Mouse (Mus musculus) embryonic fibroblast, embryonic 13.5 days (primary cell): ENCODE data around the gene Slu7. TPM values are rescaled to one million over a fixed set of nuclear protein-coding genes. Genes with fewer than 3 reads are reported as not detected.
A peak's percentile ranks its signal among the peaks of the same experiment; 100 is the strongest.

Source experiments
- H3K27ac ChIP-seq: 2 replicates; pipeline ENCODE4 v1.5.1; 2012; ENCODE audit warnings: low read length, control low read depth, inconsistent platforms; ENCODE audit not compliant: insufficient read depth
- H3K4me1 ChIP-seq: 2 replicates; pipeline ENCODE4 v1.6.1; 2011; ENCODE audit warnings: low read length; ENCODE audit not compliant: control insufficient read depth, insufficient read depth
- H3K4me3 ChIP-seq: 2 replicates; pipeline ENCODE4 v1.5.1; 2011; ENCODE audit warnings: mild to moderate bottlenecking, control low read depth, low read length; ENCODE audit not compliant: insufficient read depth
- CTCF ChIP-seq: IDR thresholded peaks from 2 replicates; pipeline ENCODE4 v1.5.1; 2011; ENCODE audit warnings: mild to moderate bottlenecking, control low read depth, low read length, moderate library complexity, borderline replicate concordance; ENCODE audit not compliant: insufficient read depth
- POLR2A ChIP-seq: IDR thresholded peaks from 2 replicates; pipeline ENCODE4 v1.6.1; 2011; ENCODE audit warnings: low read depth, mild to moderate bottlenecking, control low read depth, low read length, moderate library complexity
- polyA plus RNA-seq: library from polyadenylated mRNA; stranded (reverse); fragments of >200 nt; gene quantifications from 2 replicates; pipeline ENCODE4 v1.2.4, GENCODE M21; 2011; ENCODE audit warnings: low read depth; ENCODE audit not compliant: missing spikeins, insufficient read length

Slu7 gene
- polyA plus RNA-seq, 1 experiment: 42.0 TPM

DNA sequence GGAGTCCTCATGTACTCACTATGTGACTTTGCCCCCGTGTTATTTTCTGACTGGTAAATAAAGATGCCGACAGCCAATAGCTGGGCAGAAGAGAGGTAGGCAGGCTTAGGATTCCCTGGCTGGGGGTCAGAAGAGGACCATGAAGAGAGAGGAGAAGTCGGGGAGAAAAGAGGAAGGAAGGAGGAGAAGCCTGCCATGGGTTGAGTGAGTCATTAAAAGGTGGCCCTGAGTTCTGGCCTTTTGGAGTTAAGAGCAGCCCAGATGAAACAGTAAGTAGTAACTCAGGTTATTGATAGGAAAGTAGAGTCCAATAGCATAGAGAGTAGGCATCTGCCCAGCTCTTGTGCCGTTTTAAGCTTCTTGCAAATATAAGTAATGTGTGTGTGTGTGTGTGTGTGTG is 17.8 kb downstream of the Slu7 start:
- H3K4me1 ChIP-seq: no peaks in the 10 kb centered on the region
- H3K4me3 ChIP-seq: no peak overlapping the region
- TF ChIP-seq CTCF: no peak
- no peak for TF ChIP-seq POLR2A
- H3K27ac ChIP-seq: no peak overlapping the region

DNA sequence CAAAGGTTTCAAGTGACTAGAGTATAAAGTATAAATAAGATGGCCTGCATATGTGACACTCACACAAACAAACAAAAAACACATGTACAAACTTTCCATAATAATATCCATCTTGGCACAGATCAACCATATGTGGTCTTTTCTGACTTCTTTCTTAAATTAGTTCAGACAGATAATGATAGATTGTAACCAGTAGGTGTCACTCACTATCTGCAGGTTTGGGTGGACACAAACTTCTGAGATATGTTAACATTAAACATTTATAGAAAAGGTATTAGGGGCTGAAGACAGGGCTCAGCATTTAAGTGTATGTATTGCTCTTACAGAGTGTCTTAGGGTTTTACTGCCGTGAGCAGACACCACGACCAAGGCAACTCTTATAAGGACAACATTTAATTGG is 18.7 kb downstream of the Slu7 start:
- Histone ChIP-seq H3K4me3 (no peak overlapping the region), H3K4me1 (no peaks in the 10 kb centered on the region), H3K27ac (no peak overlapping the region)
- TF ChIP-seq CTCF (no peak), POLR2A (no peak)

DNA sequence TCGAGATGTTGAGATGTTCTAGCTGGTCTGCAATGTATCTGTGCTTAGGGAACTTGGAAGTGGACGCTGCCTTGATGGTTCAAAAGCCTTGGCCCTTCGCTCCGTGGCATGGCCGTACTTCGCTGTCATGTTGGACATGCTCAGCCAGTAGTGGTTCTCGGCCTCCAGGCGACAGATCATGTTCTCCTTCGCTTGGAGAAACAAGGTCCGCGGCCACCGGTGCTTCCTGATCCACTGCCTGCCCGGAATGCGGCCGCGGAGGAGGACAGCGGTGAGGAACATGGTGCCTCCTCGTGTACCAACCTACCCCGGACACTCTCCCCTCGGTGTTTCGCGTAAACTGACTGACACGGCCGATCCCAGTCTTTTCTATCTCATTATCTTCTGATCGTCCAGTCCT is 29.7 kb downstream of the Slu7 start:
- Histone ChIP-seq H3K4me1 (no peaks in the 10 kb centered on the region), H3K4me3 (no peak overlapping the region), H3K27ac (no peak overlapping the region)
- TF ChIP-seq CTCF: no peak
- TF ChIP-seq POLR2A: no peak

DNA sequence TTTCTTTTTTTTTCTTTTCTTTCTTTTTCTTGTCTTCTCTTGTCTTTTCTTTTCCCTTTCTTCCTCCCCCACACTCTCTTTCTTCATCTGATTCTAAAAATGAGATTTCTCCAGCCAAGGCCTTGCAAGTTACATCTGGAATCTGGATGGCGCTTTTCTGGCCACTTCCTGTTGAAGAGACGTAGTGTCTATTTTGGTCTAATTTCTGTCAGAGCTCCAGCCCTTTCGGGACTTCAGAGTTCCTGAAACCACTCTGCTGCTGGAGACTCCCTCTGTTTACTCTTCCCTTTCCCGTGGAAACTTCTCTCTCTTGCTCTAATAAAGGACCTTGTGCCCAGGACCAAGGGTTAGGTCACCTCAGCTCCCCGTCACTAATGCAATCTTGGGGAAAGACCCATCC is 36.6 kb downstream of the Slu7 start:
- H3K27ac ChIP-seq: no peak overlapping the region
- H3K4me3 ChIP-seq: no peak overlapping the region
- no peak for TF ChIP-seq POLR2A
- no peak for TF ChIP-seq CTCF

DNA sequence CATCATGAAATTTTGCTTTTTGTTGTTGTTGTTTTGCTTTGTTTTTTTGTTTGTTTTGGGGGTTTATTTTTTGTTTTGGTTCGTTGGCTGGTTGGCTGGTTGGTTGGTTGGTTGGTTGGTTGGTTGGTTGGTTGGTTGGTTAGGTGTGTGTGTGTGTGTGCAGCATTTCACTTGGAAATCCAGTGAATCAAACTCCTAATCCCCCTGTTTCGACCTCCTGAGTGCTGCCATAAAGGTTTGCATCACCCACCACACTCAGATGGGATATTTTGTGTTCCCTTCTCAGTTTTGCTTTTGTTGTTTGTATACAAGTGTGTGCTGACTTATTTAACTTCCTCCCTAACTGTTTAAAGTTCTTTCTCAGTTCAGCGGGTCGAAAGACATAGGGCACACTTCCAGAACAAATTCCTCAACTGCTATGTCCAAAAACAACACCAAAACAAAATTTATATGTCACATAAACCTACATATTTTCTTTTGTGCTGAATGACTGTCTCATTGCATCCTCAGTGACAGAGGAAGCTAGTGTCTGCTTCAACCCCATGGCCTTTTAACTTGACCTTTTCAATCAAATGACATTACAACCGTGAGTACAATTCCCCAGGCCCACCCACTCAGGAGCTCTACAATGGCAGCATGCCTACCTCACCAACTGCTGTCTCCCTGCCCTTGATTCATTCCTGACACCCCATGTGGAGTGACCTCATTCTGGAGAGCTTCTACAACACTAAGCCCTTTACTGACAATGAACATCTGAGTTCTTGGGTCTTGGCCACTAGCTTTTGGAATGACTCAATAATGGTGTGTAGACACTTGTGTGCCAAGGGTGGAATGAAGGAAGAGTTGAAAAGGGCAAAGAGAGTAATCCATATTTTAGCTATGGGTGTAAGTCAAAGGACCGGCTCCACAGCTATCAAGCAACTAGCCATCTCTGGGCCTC is 37.6 kb downstream of the Slu7 start:
- H3K27ac ChIP-seq: no peak overlapping the region
- H3K4me3 ChIP-seq: no peak overlapping the region
- H3K4me1 ChIP-seq: peaks cover 7% of the 10 kb centered on the region
- TF ChIP-seq CTCF (no peak), POLR2A (no peak)

More for the DNA sequence above, 36.6 kb downstream of the Slu7 start:
- peaks cover 6% of the 10 kb centered on the region for H3K4me1 ChIP-seq

DNA sequence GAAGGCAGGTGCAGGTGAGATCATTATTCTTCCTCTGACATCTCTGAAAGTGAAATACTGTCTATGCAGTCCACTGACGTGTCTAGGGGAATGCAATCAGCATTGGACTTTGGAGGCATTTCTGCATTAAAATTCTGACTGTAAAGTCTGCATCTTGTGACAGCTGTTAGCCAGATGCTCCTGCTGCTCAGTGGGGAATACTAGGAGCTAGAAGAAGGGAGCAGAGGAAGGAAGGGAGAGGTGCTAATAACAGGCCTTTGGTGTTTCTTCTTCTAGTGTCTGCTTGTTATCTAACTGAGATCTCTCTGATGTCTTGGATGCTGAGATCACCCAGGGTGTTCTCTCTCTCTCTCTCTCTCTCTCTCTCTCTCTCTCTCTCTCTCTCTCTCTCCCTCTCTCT is 39.6 kb downstream of the Slu7 start:
- Histone ChIP-seq H3K27ac (no peak overlapping the region), H3K4me3 (no peak overlapping the region), H3K4me1 (peaks cover 7% of the 10 kb centered on the region)
- TF ChIP-seq POLR2A (no peak), CTCF (no peak)

DNA sequence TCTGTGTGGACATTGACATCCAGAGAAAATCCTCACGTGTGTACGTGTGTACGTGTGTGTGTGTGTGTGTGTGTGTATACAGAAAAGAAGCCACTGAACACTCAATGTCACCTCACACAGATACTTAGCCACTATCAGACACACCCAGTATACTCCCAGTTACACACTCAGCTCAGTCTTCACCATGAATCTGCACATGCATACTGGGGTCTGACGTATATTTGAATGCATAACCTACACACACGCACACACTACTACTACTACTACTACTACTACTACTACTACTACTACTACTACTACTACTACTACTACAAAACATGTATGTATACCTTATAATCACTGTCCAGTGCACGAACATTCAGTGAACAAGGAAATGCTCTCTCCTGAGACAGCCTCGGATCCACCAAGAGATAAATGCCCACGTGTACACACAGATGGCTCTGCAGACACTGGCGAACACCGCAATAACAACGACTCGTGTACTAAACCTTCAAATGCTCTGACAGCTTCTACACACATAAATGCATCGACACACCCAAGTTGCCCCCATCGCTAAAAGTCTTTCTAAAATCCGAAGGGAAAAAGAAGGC is 40.2 kb downstream of the Slu7 start:
- no peak for TF ChIP-seq POLR2A
- no peak for TF ChIP-seq CTCF
- Histone ChIP-seq H3K27ac (no peak overlapping the region), H3K4me3 (no peak overlapping the region), H3K4me1 (peaks cover 7% of the 10 kb centered on the region)

DNA sequence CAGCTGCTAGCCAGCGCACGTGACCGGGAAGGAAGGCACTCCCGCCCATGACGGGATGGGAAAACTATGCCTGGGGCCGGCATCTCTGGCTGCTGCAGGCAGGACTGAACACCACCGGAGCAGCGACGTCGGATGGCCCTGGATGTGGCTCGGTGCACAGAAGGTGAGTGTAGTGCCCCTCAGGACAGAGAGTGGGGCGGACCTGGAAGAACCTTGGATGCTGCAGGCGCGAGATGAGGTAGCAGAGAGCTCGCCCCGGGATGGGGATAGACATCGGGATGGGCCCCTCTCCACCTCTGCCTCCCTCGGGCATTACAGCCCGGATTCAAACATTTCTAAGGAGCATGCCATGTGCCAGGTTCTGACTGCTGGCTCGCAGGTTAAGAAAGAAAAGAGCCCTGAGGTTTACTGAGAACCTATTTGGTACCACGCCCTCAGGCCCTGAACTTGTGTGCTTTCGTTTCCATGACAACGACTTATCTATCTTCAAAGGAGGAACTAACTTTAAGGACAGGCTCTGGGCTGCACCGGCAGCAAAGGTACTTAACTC is 40.8 kb downstream of the Slu7 start, which contains the start of gene C1qtnf2:
Gene C1qtnf2, plus strand, starts transcription at position 52 of the 550 bp plus-strand sequence.
- TF ChIP-seq POLR2A: no peak
- no peak for TF ChIP-seq CTCF
- peaks cover 7% of the 10 kb centered on the region for H3K4me1 ChIP-seq
- 0 out of 2 replicates have a peak within 1 kb of the TSS, but pooled peaks have one; percentile 27 for H3K27ac ChIP-seq
- peak within 1 kb of the TSS; percentile 26 for H3K4me3 ChIP-seq

DNA sequence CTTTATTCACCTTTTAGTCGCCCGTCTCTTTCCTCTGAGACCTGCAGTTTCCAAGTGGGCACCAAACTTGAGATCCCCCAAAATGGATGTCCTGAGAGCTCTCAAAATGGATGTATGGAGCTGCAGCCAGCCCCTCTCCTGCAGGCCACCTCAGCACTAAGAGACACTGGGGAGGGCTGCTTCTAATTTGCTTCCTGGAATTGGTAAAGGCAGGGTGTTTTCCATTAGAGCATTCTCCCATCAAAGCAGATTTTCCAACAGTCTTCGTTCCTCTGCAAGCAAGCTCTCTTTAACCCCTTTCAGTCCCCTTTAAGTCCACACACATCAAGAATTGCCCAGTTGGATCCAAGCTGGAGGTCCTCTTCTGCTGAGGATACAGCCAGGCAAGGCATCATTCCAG is 45.8 kb downstream of the Slu7 start:
- Histone ChIP-seq H3K27ac (no peak overlapping the region), H3K4me1 (0 out of 2 replicates have a peak, but pooled peaks cover 5% of the 10 kb centered on the region), H3K4me3 (no peak overlapping the region)
- TF ChIP-seq POLR2A: no peak
- no peak for TF ChIP-seq CTCF
